Mouse (Mus musculus): ENCODE measurements around the gene Med7. TPM values are rescaled to one million over a fixed set of nuclear protein-coding genes. Genes with fewer than 3 reads are reported as not detected.

Gene Med7
- polyA plus RNA-seq, 1 experiment from 2014 or later = 104 TPM

Other genes starting within 250 kb of the Med7 start
- 0.68 and 1.0 TPM in 2 replicates for gene Fndc9, start 201.4 kb upstream of the Med7 start, polyA plus RNA-seq (2014; fragmentation: Nextera tagmentation; extraction: Ambion mirVana)
- gene Cyfip2, start 124.1 kb upstream of the Med7 start, polyA plus RNA-seq (2014; fragmentation: Nextera tagmentation; extraction: Ambion mirVana) = 56.7 and 60.0 TPM in 2 replicates
- gene Itk, start 47.4 kb upstream of the Med7 start, polyA plus RNA-seq (2014; fragmentation: Nextera tagmentation; extraction: Ambion mirVana) = not detected in 2 replicates
- gene Fam71b, start 40.4 kb upstream of the Med7 start, polyA plus RNA-seq (2014; fragmentation: Nextera tagmentation; extraction: Ambion mirVana) = not detected in 2 replicates
- 0.06 and 0.25 TPM in 2 replicates for gene Havcr2, start 18.0 kb downstream of the Med7 start, polyA plus RNA-seq (2014; fragmentation: Nextera tagmentation; extraction: Ambion mirVana)
- not detected in 2 replicates for gene Gm12169, start 87.3 kb downstream of the Med7 start, polyA plus RNA-seq (2014; fragmentation: Nextera tagmentation; extraction: Ambion mirVana)
- gene BC053393, start 134.6 kb downstream of the Med7 start, polyA plus RNA-seq (2014; fragmentation: Nextera tagmentation; extraction: Ambion mirVana) = not detected in 2 replicates
- gene Dppa1, start 192.3 kb downstream of the Med7 start, polyA plus RNA-seq (2014; fragmentation: Nextera tagmentation; extraction: Ambion mirVana) = not detected in 2 replicates